Mouse (Mus musculus) neural tube, embryonic 12.5 days (tissue): ENCODE results near the gene Faah. TPM values are rescaled to one million over a fixed set of nuclear protein-coding genes. Genes with fewer than 3 reads are reported as not detected.

Experiments
- ATAC-seq: fragments of 200-750 bp; cut with Nextera tagmentation; 2 replicates; pipeline ENCODE4 v1.8.0; 2017; ENCODE audit warnings: low read depth, mild to moderate bottlenecking, moderate TSS enrichment, moderate library complexity; ENCODE audit not compliant: low FRiP score
- H3K27ac ChIP-seq: fragments of 300-500 bp; sonication (generic); 2 replicates; pipeline ENCODE4 v1.5.1; 2016
- H3K27me3 ChIP-seq: fragments of 300-500 bp; sonication (generic); replicated peaks from 2 replicates; pipeline ENCODE4 v1.6.1; 2016; ENCODE audit warnings: mild to moderate bottlenecking
- H3K36me3 ChIP-seq: fragments of 300-500 bp; sonication (generic); 2 replicates; pipeline ENCODE4 v1.6.1; 2016; ENCODE audit warnings: mild to moderate bottlenecking
- H3K4me1 ChIP-seq: fragments of 300-500 bp; sonication (generic); 2 replicates; pipeline ENCODE4 v1.6.1; 2016
- H3K4me2 ChIP-seq: fragments of 300-500 bp; sonication (generic); replicated peaks from 2 replicates; pipeline ENCODE4 v1.6.1; 2016; ENCODE audit warnings: mild to moderate bottlenecking
- H3K4me3 ChIP-seq: fragments of 300-500 bp; sonication (generic); 2 replicates; pipeline ENCODE4 v1.5.1; 2016
- H3K9ac ChIP-seq: fragments of 300-500 bp; sonication (generic); 2 replicates; pipeline ENCODE4 v1.6.1; 2016; ENCODE audit warnings: mild to moderate bottlenecking
- H3K9me3 ChIP-seq: fragments of 300-500 bp; sonication (generic); 2 replicates; pipeline ENCODE4 v1.6.1; 2016; ENCODE audit warnings: mild to moderate bottlenecking
- WGBS: fragments of 180-500 bp; shearing (Covaris S2); methylation state at CpG from one replicate; pipeline ENCODE4 v1.1.7; 2016; 5-methylcytosine and 5-hydroxymethylcytosine counted together
- polyA plus RNA-seq: library from polyadenylated mRNA; unstranded; fragments of >200 nt; fragmentation: Nextera tagmentation; extraction: Ambion mirVana; gene quantifications from 2 replicates; pipeline ENCODE4 v1.2.1, GENCODE M21; 2016

Faah gene
- polyA plus RNA-seq, 1 experiment from 2014 or later: 5.8 TPM

- Histone ChIP-seq H3K4me3 (no peak overlapping the region), H3K36me3 (no peaks in the 10 kb centered on the region), H3K9ac (no peak overlapping the region), H3K9me3 (0 out of 2 replicates have a peak, but pooled peaks cover 5% of the 10 kb centered on the region), H3K4me2 (no peak overlapping the region), H3K4me1 (no peaks in the 10 kb centered on the region; the same call in 1 of the 2 replicates), H3K27me3 (peaks cover 2% of the 10 kb centered on the region; the same call in 1 of the 2 replicates), H3K27ac (no peak overlapping the region)
- WGBS: 85% methylated on average over 16 of the region's 16 CpGs
- ATAC-seq: peak; percentile 69
Observed at GRCm38 (mm10) chr4:115994662-115995375, 22.9 kb downstream of the Faah start.

DNA sequence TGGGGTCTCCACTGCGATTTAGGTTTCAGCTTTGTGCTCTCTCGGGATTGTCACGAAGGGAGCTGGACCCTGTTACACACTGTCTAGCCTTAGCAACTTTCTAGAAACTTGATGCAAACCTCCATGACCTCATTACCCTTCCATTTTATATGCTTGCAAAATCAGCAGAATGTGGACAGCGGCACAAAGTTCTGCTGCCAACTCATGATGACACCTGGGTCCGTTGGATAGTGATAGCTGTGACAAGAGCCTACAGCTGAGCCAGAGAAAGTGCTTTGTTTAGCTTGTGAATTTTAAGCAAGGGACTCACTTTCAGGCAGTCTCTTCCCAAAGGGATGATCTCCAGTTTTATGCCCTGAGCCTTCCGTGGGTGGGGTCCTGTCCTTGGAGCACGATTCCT is 28.3 kb downstream of the Faah start:
- Histone ChIP-seq H3K9me3 (0 out of 2 replicates have a peak, but pooled peaks cover 5% of the 10 kb centered on the region), H3K36me3 (no peaks in the 10 kb centered on the region), H3K9ac (no peak overlapping the region), H3K4me3 (no peak overlapping the region), H3K27ac (no peak overlapping the region), H3K4me2 (no peak overlapping the region), H3K27me3 (peaks cover 6% of the 10 kb centered on the region; the same call in 1 of the 2 replicates), H3K4me1 (no peaks in the 10 kb centered on the region)
- 82% methylated on average over 7 of the region's 7 CpGs for WGBS
- ATAC-seq: no peak

- no peak for ATAC-seq
- Histone ChIP-seq H3K4me3 (no peak overlapping the region), H3K9ac (no peak overlapping the region), H3K27me3 (peaks cover 14% of the 10 kb centered on the region), H3K4me2 (no peak overlapping the region), H3K4me1 (no peaks in the 10 kb centered on the region), H3K36me3 (no peaks in the 10 kb centered on the region), H3K27ac (no peak overlapping the region), H3K9me3 (0 out of 2 replicates have a peak, but pooled peaks cover 5% of the 10 kb centered on the region)
- 80% methylated on average over 5 of the region's 5 CpGs for WGBS
Observed at GRCm38 (mm10) chr4:115987858-115988530, 29.7 kb downstream of the Faah start.

DNA sequence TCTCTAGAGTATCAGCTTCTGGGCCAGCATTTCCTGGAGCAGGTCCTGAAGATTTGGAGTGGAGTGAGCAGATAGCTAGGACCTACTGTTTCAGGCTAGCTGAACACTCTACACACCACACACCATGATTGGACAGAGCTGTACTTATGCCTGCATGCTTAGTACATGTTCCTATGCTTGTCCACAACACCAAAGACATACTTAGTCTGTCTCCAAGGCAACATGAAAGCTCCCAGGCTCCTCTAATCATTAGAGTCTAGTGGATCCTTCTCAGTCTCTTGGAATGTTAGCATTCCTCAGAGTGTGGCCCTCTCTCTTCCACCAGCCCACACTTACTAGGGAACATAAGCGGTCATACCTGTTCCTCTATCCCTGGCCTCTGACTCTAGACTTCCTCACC is 30.3 kb downstream of the Faah start:
- Histone ChIP-seq H3K27ac (no peak overlapping the region), H3K9me3 (0 out of 2 replicates have a peak, but pooled peaks cover 5% of the 10 kb centered on the region), H3K4me3 (no peak overlapping the region), H3K27me3 (peaks cover 18% of the 10 kb centered on the region), H3K9ac (no peak overlapping the region), H3K36me3 (no peaks in the 10 kb centered on the region), H3K4me2 (no peak overlapping the region), H3K4me1 (no peaks in the 10 kb centered on the region)
- 82% methylated on average over 1 of the region's 1 CpGs for WGBS
- ATAC-seq: no peak

DNA sequence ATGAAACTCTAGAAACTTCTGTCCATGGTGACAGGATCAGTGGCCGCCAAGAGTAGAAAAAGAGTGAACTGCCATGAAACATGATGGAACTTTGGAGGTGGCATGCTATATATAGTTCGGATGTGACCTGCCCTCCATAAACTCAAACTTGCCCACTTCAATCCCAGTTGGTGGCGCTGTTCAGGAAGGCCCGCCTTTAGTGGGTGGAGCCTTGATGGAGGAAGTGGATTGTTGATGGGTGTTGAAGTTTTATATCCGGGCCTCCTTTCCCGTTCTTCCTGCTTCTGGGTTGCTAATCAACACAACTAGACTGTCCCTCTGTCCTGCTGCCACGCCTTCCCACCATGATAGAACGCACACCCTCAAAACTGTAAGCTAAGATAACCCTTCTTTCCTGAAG is 32.8 kb downstream of the Faah start:
- H3K27me3 ChIP-seq: peaks cover 37% of the 10 kb centered on the region
- no peaks in the 10 kb centered on the region for H3K36me3 ChIP-seq
- no peak overlapping the region for H3K4me2 ChIP-seq
- WGBS: 41% methylated on average over 8 of the region's 8 CpGs
- H3K9me3 ChIP-seq: no peaks in the 10 kb centered on the region
- H3K4me1 ChIP-seq: peaks cover 7% of the 10 kb centered on the region; the same call in 1 of the 2 replicates
- no peak for ATAC-seq
- no peak overlapping the region for H3K4me3 ChIP-seq
- H3K9ac ChIP-seq: no peak overlapping the region
- H3K27ac ChIP-seq: no peak overlapping the region

DNA sequence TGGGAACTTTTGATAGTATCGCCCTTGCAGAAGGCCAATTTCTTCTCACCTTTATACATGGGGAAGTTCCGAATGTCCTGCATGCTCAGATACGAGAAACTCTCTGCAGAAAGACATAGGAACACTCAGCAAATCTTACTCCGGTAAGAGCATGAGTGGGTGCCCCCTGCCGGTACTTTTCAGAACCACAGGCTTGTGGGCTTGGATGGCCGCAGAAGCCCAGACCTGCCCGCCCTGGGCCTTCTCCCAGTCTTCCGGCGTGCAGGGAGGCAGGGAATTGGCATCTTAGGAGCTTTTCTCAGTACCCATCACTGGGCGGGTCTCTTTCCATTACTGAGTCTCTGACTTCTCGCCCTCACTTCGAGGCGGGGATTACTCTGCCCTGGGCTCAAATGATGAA is 33.6 kb downstream of the Faah start:
- H3K9ac ChIP-seq: no peak overlapping the region

DNA sequence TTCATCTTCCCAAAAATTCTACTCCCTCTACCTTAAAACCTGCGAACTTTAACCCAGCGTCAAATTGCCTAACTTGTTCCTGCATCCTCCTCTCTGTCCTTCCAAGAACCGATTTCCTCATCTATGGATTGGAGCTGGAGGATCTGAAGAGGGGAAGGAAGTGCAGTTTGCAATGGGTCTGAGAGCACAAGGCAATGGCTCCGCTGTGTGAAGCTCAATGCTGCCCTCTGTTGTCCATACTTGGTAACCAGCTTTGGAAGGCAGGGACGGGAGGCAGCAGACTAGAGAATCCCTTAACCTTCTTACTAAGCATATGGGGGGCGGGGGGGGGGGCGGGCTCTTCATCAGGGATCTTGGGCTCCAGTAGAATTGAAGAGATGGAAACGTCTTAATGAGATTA is 37.0 kb downstream of the Faah start:
- no peak for ATAC-seq
- no peak overlapping the region for H3K9ac ChIP-seq
- H3K36me3 ChIP-seq: no peaks in the 10 kb centered on the region
- H3K27ac ChIP-seq: no peak overlapping the region
- peaks cover 74% of the 10 kb centered on the region for H3K27me3 ChIP-seq
- 0% methylated on average over 8 of the region's 8 CpGs for WGBS
- no peak overlapping the region for H3K4me3 ChIP-seq
- H3K4me2 ChIP-seq: no peak overlapping the region
- H3K4me1 ChIP-seq: peaks cover 29% of the 10 kb centered on the region
- H3K9me3 ChIP-seq: no peaks in the 10 kb centered on the region

More for the DNA sequence above, 33.6 kb downstream of the Faah start:
- no peaks in the 10 kb centered on the region for H3K36me3 ChIP-seq
- H3K27me3 ChIP-seq: peaks cover 43% of the 10 kb centered on the region
- H3K4me3 ChIP-seq: no peak overlapping the region
- no peak overlapping the region for H3K27ac ChIP-seq
- no peaks in the 10 kb centered on the region for H3K9me3 ChIP-seq
- WGBS: 2% methylated on average over 13 of the region's 13 CpGs
- peaks cover 15% of the 10 kb centered on the region for H3K4me1 ChIP-seq
- no peak overlapping the region for H3K4me2 ChIP-seq
- ATAC-seq: no peak

- Histone ChIP-seq H3K27ac (no peak overlapping the region), H3K4me2 (peak overlapping the region; percentile 61), H3K4me3 (peak overlapping the region; percentile 24; the same call in 1 of the 2 replicates), H3K9me3 (no peaks in the 10 kb centered on the region), H3K27me3 (peaks cover 85% of the 10 kb centered on the region), H3K9ac (peak overlapping the region; percentile 26; the same call in 1 of the 2 replicates), H3K36me3 (no peaks in the 10 kb centered on the region), H3K4me1 (peaks cover 29% of the 10 kb centered on the region)
- peak; percentile 19 for ATAC-seq
- WGBS: under 1% methylated on average over 39 of the region's 39 CpGs
Observed at GRCm38 (mm10) chr4:115979437-115979836, 38.3 kb downstream of the Faah start.

- no peak overlapping the region for H3K4me3 ChIP-seq
- 4% methylated on average over 4 of the region's 4 CpGs for WGBS
- no peak overlapping the region for H3K9ac ChIP-seq
- ATAC-seq: 0 out of 2 replicates have a peak, but pooled peaks have one; percentile 10
- no peak overlapping the region for H3K27ac ChIP-seq
- H3K36me3 ChIP-seq: no peaks in the 10 kb centered on the region
- H3K4me1 ChIP-seq: peaks cover 29% of the 10 kb centered on the region
- peaks cover 89% of the 10 kb centered on the region for H3K27me3 ChIP-seq
- H3K4me2 ChIP-seq: peak overlapping the region; percentile 61
- H3K9me3 ChIP-seq: no peaks in the 10 kb centered on the region
Observed at GRCm38 (mm10) chr4:115978911-115979310, 38.8 kb downstream of the Faah start.

GRCm38 (mm10) chr4:115972543-115972942 is 45.2 kb downstream of the Faah start:
- peaks cover 84% of the 10 kb centered on the region for H3K27me3 ChIP-seq
- ATAC-seq: no peak

GRCm38 (mm10) chr4:115964446-115964845 is 53.3 kb downstream of the Faah start:
- peaks cover 29% of the 10 kb centered on the region for H3K4me1 ChIP-seq
- ATAC-seq: no peak

More at GRCm38 (mm10) chr4:115972543-115972942, 45.2 kb downstream of the Faah start:
- no peaks in the 10 kb centered on the region for H3K9me3 ChIP-seq
- H3K36me3 ChIP-seq: no peaks in the 10 kb centered on the region
- no peak overlapping the region for H3K4me3 ChIP-seq
- 0 out of 2 replicates have a peak, but pooled peaks cover 3% of the 10 kb centered on the region for H3K4me1 ChIP-seq
- H3K4me2 ChIP-seq: 0 out of 2 replicates have a peak overlapping the region, but pooled peaks have one; percentile 12
- no peak overlapping the region for H3K27ac ChIP-seq
- WGBS: 51% methylated on average over 24 of the region's 24 CpGs
- no peak overlapping the region for H3K9ac ChIP-seq

GRCm38 (mm10) chr4:115963751-115964150 is 54.0 kb downstream of the Faah start:
- WGBS: 5% methylated on average over 6 of the region's 6 CpGs

More at GRCm38 (mm10) chr4:115964446-115964845, 53.3 kb downstream of the Faah start:
- Histone ChIP-seq H3K4me2 (no peak overlapping the region), H3K27me3 (peaks cover 97% of the 10 kb centered on the region), H3K27ac (no peak overlapping the region), H3K4me3 (no peak overlapping the region), H3K9me3 (no peaks in the 10 kb centered on the region), H3K9ac (no peak overlapping the region), H3K36me3 (no peaks in the 10 kb centered on the region)
- WGBS: 6% methylated on average over 5 of the region's 5 CpGs

More at GRCm38 (mm10) chr4:115963751-115964150, 54.0 kb downstream of the Faah start:
- peaks cover 97% of the 10 kb centered on the region for H3K27me3 ChIP-seq
- H3K36me3 ChIP-seq: no peaks in the 10 kb centered on the region
- no peak overlapping the region for H3K27ac ChIP-seq
- no peak overlapping the region for H3K4me3 ChIP-seq
- no peaks in the 10 kb centered on the region for H3K9me3 ChIP-seq
- peak overlapping the region; percentile 86 for H3K4me2 ChIP-seq
- H3K4me1 ChIP-seq: peaks cover 29% of the 10 kb centered on the region
- H3K9ac ChIP-seq: no peak overlapping the region
- ATAC-seq: no peak
